Mouse (Mus musculus): ENCODE measurements at regions not wholly inside any gene's neighbourhood (a gene's known extent, or its start where the extent isn't known, plus 50 kb on each side); places are given as distances from the start of the nearest gene placed in this dataset.

GRCm38 (mm10) chr13:45190151-45190550 is 111.7 kb downstream of the Gm9817 start:
- TF ChIP-seq POLR2A (IDR thresholded peaks at IDR 0.05; ENCODE audit: insufficient read length, low read depth) (no peak), MYOD1 (IDR thresholded peaks at IDR 0.05; ENCODE audit: control insufficient read depth in 1 of 3, insufficient read length in 2 of 3, low read depth in 2 of 3) (no peak), E2F4 (IDR thresholded peaks at IDR 0.05; ENCODE audit: insufficient read depth) (no peak), MYOG (IDR thresholded peaks at IDR 0.05; ENCODE audit: control insufficient read depth in 1 of 3, insufficient read depth in 1 of 3, insufficient read length in 2 of 3, low read depth in 2 of 3) (no peak), MAX (IDR thresholded peaks at IDR 0.05; ENCODE audit: low read depth) (no peak), TCF12 (IDR thresholded peaks at IDR 0.05; ENCODE audit: insufficient read depth, poor library complexity, severe bottlenecking) (no peak), USF1 (IDR thresholded peaks at IDR 0.05; ENCODE audit: low read depth) (no peak), POLR2AphosphoS2 (IDR thresholded peaks at IDR 0.05; ENCODE audit: insufficient read length, low read depth) (no peak), REST (IDR thresholded peaks at IDR 0.05; ENCODE audit: insufficient read depth, insufficient read length) (no peak), SRF (IDR thresholded peaks at IDR 0.05; ENCODE audit: control insufficient read depth, insufficient read length, low read depth) (no peak), CEBPB (IDR thresholded peaks at IDR 0.05; ENCODE audit: insufficient read depth, poor library complexity, severe bottlenecking) (no peak)

Measured in myocyte (in vitro differentiated cells).